Mouse (Mus musculus): ENCODE data around the gene Nfatc2ip.

The Nfatc2ip gene

DNA sequence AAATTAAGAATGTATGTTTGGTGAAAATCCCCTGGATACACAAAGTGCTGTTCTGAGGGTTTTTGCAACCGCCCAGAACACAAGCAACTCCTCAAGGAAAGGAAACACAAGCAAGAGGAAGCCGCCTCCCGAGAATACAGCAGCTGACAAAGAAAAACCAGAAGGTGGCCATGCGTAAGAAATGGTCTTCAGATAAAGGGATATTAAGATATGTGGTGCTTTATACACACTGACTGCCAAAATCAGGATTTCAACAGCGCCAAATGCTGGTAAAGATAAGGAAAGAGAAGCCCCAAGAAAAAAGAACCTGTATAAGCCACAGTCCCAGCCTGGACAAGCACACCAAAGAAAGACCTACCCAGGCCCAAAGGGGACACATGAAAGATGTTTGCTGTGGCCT is 13.0 kb downstream of the Nfatc2ip start:
- Histone ChIP-seq H3K27me3 (ENCODE audit: control insufficient read depth, insufficient read depth, low read length, poor library complexity, severe bottlenecking) (no peaks in the 10 kb centered on the region), H3K36me3 (ENCODE audit: control insufficient read depth, insufficient read depth, low read length, poor library complexity, severe bottlenecking) (peaks cover 5% of the 10 kb centered on the region)
- DNase-seq (ENCODE audit: low read depth, low spot score) = no peak

DNA sequence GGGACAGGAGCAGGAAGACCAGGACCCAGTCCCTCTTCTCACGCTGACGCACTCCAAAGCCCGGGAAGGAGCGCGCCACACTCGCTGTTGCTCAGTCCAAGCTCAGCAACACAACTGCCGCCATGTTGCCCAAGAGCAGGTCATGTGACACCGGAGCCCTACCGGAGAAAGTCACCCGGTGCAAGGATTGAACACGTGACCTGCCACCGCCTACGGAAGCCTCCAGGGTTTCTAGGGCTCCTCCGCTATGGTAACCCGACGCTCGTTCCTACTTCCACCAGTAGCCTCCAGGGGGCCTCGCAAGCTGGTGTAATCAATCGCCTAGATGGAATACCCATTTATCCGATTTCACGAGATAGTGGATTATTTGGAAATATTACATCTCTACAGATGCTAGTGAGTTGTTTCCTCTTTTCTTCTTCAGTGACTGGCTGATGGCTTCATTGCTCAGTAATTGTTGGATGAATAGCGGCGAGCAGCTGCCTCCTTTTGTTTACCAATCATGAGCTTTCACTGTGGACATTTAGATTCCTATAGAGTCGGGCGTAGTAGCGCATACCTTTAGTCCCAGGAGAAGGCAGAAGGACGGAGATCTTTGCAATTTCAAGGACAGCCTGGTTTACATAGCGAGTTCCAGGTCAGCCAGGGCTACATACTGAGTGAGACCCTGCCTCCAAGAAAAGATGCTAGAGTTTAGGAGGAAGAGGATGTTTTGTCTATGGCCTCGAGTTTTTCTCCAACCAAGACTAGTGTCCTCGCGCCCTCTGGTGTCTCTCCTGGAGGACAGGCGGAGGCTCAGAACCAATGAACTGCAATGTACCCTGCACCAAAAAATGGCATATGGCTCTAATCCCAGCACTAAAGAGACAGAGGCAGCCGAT is 19.0 kb downstream of the Nfatc2ip start, which contains the start of gene Spns1:
Gene Spns1 (minus strand): TSS at position 173 of the 881 bp plus-strand sequence.
- Histone ChIP-seq H3K27me3 (ENCODE audit: control insufficient read depth, insufficient read depth, low read length, poor library complexity, severe bottlenecking) (no peaks in the 10 kb centered on the region), H3K36me3 (ENCODE audit: control insufficient read depth, insufficient read depth, low read length, poor library complexity, severe bottlenecking) (peaks cover 2% of the 10 kb centered on the region; the same call in 1 of the 2 replicates)
- DNase-seq (ENCODE audit: low read depth, low spot score) = peak; percentile 96

DNA sequence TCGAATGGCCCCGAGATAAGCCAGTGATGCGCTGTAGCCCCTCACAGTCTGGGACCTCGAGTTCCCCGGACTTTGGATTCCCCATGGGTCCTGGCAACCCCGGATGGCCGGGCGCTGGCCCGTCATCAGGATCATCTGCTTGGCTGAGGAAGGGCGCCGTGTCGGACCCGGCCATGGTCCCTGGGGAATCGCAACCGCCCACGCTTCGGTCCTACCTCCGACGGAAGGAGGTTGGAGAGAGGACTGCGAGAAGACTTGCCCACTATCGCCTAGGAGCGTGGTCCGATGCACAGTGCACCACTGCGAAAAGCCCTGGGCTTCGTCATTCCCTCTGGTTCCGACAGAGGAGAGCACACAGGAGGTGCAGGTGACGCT is 19.6 kb downstream of the Nfatc2ip start:
- H3K36me3 ChIP-seq (ENCODE audit: control insufficient read depth, insufficient read depth, low read length, poor library complexity, severe bottlenecking) = peaks cover 2% of the 10 kb centered on the region; the same call in 1 of the 2 replicates
- DNase-seq (ENCODE audit: low read depth, low spot score) = no peak
- no peaks in the 10 kb centered on the region for H3K27me3 ChIP-seq (ENCODE audit: control insufficient read depth, insufficient read depth, low read length, poor library complexity, severe bottlenecking)

DNA sequence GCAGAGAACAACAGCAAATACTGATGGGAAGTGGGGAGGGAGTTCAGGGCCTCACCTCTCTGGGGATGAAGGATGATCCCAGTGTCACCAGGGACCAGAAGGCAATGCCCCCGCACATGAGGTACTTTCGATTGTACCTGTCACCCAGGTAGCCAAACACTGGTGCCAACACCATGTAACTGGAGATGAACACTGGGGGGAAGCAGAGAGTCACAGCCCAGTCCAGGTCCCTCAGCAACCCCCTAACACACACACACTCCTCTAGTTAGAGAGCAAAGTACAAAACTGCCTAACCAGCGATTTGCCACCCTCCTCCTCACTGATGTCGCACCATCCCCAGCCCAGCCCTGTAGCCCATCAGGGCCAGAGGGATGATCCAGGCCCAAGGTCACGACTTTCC is 21.5 kb downstream of the Nfatc2ip start:
- Histone ChIP-seq H3K27me3 (ENCODE audit: control insufficient read depth, insufficient read depth, low read length, poor library complexity, severe bottlenecking) (no peaks in the 10 kb centered on the region), H3K36me3 (ENCODE audit: control insufficient read depth, insufficient read depth, low read length, poor library complexity, severe bottlenecking) (peaks cover 2% of the 10 kb centered on the region; the same call in 1 of the 2 replicates)
- DNase-seq (ENCODE audit: low read depth, low spot score) = peak; percentile 40

DNA sequence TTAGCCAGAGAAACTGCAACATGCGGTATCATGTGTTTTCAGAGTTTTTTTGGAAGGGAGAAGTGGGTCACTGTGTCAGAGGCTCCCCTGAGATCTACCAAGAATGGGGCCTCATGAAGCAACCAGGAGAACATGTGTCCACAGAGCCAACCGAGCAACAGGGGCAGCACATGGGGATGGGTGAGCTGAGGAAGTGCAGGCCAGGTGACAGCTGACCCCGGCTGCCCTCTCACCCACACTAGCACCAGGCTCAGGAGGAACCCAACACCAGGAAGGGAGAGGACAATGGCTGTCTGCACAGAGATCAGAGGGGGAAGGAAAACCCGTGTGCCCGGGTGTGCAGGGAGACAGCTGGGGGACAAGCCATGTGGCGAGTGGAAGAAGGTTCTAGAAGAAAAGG is 22.0 kb downstream of the Nfatc2ip start:
- H3K27me3 ChIP-seq (ENCODE audit: control insufficient read depth, insufficient read depth, low read length, poor library complexity, severe bottlenecking) = no peaks in the 10 kb centered on the region
- peaks cover 2% of the 10 kb centered on the region; the same call in 1 of the 2 replicates for H3K36me3 ChIP-seq (ENCODE audit: control insufficient read depth, insufficient read depth, low read length, poor library complexity, severe bottlenecking)
- DNase-seq (ENCODE audit: low read depth, low spot score) = no peak

DNA sequence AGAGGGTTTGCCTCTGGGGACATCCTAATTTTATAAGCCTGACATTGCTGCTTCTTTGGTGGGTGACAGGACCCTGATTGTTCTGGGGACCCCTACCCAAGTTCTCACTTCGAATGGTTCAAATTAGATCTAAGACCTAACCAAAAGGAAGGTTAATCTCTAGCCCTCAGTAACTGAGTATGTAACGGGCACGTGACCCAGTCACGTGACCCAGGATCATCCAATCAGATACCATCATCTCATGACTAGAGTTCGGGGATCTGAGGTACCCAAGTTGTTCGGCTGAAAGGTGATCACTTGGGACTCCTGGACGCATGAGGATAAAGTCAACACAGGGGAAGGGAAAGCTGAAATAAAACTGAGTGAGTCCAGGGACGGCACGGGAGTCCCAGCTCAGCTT is 23.5 kb downstream of the Nfatc2ip start:
- H3K27me3 ChIP-seq (ENCODE audit: control insufficient read depth, insufficient read depth, low read length, poor library complexity, severe bottlenecking) = no peaks in the 10 kb centered on the region
- peaks cover 2% of the 10 kb centered on the region; the same call in 1 of the 2 replicates for H3K36me3 ChIP-seq (ENCODE audit: control insufficient read depth, insufficient read depth, low read length, poor library complexity, severe bottlenecking)
- DNase-seq (ENCODE audit: low read depth, low spot score) = no peak

DNA sequence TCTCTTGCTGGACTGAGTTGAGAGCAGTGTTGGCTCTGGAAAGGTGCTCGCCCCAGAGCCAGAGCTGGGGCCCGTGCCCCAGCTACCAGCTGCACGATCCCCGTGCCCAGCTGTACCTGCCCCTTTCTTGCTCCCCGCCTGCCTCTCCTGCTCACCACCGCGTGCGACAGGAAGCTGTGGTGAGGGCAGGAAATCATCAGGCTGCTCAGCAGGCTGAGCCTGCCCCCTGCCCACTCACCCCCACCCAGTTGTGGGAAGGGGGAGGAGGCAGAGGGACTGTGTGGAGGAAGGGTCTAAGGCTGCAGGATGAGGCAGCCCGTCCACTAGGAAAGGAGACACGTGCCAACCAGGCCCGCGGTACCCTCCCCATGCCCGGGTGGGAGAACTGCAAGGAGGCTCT is 27.1 kb downstream of the Nfatc2ip start, which contains the start of gene Lat:
Gene Lat (minus strand): TSS at position 178 of the 400 bp plus-strand sequence.
- no peaks in the 10 kb centered on the region for H3K27me3 ChIP-seq (ENCODE audit: control insufficient read depth, insufficient read depth, low read length, poor library complexity, severe bottlenecking)

DNA sequence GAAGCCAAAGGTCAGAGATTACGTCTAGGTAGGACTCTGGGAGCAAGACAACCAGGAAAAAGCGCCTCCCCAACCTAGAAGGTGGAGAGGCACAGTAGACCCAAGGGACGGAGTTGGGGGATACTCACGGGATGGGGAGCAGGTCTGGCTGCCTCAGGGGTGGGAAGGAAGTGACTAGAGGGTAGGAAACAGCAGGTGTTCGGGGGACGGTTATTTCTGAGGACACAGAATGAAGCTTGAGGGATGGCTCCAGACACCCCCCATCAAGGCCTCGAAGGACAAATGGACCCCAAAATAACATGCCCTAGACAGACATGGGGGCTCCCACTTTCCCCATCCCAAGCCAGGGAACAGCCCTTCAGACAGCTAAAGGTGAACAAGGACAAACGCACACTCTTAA is 28.2 kb downstream of the Nfatc2ip start:
- no peak for DNase-seq (ENCODE audit: low read depth, low spot score)
- Histone ChIP-seq H3K36me3 (ENCODE audit: control insufficient read depth, insufficient read depth, low read length, poor library complexity, severe bottlenecking) (no peaks in the 10 kb centered on the region; the same call in 1 of the 2 replicates), H3K27me3 (ENCODE audit: control insufficient read depth, insufficient read depth, low read length, poor library complexity, severe bottlenecking) (no peaks in the 10 kb centered on the region)

More for the DNA sequence above, 27.1 kb downstream of the Nfatc2ip start, which contains the start of gene Lat:
- H3K36me3 ChIP-seq (ENCODE audit: control insufficient read depth, insufficient read depth, low read length, poor library complexity, severe bottlenecking) = peaks cover under 1% of the 10 kb centered on the region; the same call in 1 of the 2 replicates
- DNase-seq (ENCODE audit: low read depth, low spot score) = peak; percentile 76

DNA sequence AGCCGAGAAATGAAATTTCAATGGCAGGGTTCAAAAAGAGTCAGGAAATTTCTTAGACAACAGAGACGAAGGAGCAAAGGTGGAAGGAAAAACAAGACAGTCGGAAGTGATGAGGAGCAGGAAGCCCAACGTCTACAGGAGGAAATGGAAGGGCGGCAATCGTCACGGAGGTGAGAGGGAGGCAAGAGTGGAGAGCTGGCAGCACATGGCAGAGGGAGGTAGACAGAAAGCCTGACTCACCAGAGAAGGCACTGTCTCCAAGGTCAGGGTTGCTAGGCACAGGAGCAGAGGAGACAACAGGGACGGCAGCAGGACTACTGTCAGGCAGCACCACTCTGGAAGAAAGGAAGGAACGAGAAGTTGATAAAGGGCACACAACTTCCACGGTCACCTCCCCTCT is 28.9 kb downstream of the Nfatc2ip start:
- no peak for DNase-seq (ENCODE audit: low read depth, low spot score)
- Histone ChIP-seq H3K36me3 (ENCODE audit: control insufficient read depth, insufficient read depth, low read length, poor library complexity, severe bottlenecking) (no peaks in the 10 kb centered on the region; the same call in 1 of the 2 replicates), H3K27me3 (ENCODE audit: control insufficient read depth, insufficient read depth, low read length, poor library complexity, severe bottlenecking) (no peaks in the 10 kb centered on the region)

DNA sequence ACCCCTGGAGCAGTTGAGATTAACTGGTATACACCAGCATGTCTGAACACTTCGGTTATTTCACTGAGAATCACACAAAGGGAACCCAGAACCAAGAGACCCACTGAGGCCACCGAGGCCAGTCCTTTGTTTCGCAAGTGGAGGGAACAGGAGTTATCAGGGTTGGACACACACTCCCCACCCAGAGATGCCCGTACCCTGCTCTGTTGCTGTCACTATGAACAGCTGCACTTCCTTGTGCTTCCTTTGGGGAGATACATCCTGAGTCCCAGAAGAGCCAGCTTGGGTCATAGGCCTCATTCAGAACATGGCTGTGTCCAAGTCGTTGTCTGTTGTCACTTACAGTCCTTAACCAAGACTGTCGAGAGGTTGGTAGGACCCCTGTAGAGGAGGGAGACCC is 33.5 kb downstream of the Nfatc2ip start:
- Histone ChIP-seq H3K27me3 (ENCODE audit: control insufficient read depth, insufficient read depth, low read length, poor library complexity, severe bottlenecking) (no peaks in the 10 kb centered on the region), H3K36me3 (ENCODE audit: control insufficient read depth, insufficient read depth, low read length, poor library complexity, severe bottlenecking) (no peaks in the 10 kb centered on the region)
- DNase-seq (ENCODE audit: low read depth, low spot score) = no peak

DNA sequence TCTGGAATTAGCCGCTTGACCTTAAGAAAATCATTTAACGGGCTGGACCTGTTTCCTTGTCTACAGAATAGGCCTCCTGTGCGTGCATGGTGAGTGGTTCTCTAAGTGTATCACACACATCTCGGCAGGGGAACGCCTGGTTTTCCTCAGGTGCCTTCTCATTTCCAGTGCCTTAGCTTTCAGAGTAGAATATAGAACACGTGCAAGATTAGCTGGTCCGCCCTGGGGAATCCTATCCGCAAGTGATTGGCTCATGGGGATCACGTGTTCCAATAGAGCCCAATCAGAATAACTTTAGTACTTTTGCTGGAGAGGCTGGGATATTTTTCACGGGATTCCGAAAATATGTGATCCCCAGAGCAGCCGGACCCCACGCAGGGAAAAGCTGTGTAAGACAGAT is 37.5 kb downstream of the Nfatc2ip start:
- Histone ChIP-seq H3K27me3 (ENCODE audit: control insufficient read depth, insufficient read depth, low read length, poor library complexity, severe bottlenecking) (no peaks in the 10 kb centered on the region), H3K36me3 (ENCODE audit: control insufficient read depth, insufficient read depth, low read length, poor library complexity, severe bottlenecking) (no peaks in the 10 kb centered on the region)
- no peak for DNase-seq (ENCODE audit: low read depth, low spot score)

DNA sequence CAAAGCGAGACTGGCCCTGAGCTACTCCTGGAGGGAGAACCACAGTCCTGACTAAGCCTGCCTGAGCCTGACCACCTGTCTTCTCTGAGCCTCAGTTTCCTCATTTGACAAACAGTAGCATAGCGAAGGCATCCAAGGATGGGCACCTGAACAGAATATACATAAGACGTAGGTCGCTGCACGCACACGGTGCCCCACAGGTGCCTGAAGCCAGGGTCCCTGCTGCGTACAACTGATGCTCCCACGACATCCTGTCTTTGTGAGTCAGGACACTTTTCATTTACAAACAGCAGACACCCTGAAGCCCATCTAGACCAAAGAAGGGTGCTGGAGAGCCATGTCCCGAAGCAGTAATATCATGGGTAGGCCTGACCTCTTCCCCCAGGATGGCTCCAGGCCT is 38.1 kb downstream of the Nfatc2ip start:
- no peaks in the 10 kb centered on the region for H3K36me3 ChIP-seq (ENCODE audit: control insufficient read depth, insufficient read depth, low read length, poor library complexity, severe bottlenecking)
- H3K27me3 ChIP-seq (ENCODE audit: control insufficient read depth, insufficient read depth, low read length, poor library complexity, severe bottlenecking) = no peaks in the 10 kb centered on the region
- no peak for DNase-seq (ENCODE audit: low read depth, low spot score)

DNA sequence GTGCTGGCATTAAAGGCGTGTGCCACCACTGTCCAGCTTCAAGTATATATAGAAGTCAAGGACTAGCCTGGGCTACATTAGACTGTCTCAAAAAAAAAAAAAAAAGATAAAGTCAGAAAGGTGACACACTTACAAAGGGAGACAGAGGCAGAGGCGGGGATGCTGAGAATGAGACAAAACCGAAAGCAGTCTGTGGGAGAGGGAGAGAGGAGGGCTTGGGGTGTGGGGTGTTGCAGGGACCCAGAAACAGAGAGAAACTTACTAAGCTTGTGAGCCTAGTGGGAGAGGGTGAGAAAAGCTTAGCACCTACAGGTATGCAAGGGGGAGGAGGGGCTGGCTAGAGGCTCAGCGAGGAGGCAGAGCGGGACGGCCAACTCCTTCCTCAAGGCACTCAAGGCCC is 38.7 kb downstream of the Nfatc2ip start:
- no peak for DNase-seq (ENCODE audit: low read depth, low spot score)
- Histone ChIP-seq H3K27me3 (ENCODE audit: control insufficient read depth, insufficient read depth, low read length, poor library complexity, severe bottlenecking) (no peaks in the 10 kb centered on the region), H3K36me3 (ENCODE audit: control insufficient read depth, insufficient read depth, low read length, poor library complexity, severe bottlenecking) (no peaks in the 10 kb centered on the region)

DNA sequence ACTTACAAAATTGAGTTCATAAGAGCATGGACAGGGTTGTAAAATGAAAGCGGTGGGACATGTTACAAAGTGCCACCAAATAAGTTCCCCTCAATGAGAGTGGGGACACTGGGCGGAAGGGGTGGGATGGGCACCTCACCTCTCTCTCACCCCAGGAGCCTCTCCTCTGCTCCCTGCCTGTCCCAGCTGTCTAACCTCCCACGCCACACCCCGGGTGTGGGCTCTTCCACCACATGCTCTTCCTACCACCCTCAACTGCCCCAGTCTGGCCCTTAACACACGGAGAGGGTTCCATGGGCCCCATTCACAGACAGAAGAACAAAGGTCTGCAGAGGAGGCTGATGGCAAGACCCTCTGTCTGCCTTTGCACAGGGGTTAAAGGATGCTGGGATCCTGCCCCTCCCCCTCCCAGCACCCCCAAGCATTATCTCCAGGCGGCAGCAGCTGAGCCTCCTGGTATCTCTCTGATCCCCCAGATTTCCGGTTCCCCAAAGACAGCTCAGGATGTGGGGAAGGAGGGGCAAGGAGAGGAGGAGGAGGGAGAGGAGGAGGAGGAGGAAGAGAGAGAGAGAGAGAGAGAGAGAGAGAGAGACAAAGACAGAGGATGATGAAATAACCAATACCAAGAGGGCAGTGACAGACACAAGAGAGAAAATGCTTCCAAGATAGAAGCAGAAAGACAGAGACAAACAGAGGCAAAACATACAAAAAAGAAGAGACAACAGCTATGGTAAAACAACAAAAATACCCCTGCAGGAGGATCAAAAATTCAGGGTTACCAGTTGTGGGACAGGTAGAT is 39.5 kb downstream of the Nfatc2ip start:
- Histone ChIP-seq H3K36me3 (ENCODE audit: control insufficient read depth, insufficient read depth, low read length, poor library complexity, severe bottlenecking) (no peaks in the 10 kb centered on the region), H3K27me3 (ENCODE audit: control insufficient read depth, insufficient read depth, low read length, poor library complexity, severe bottlenecking) (no peaks in the 10 kb centered on the region)
- DNase-seq (ENCODE audit: low read depth, low spot score) = no peak

Measured in splenic B cell, adult 2 months (primary cell).